In the genomic region with DNA sequence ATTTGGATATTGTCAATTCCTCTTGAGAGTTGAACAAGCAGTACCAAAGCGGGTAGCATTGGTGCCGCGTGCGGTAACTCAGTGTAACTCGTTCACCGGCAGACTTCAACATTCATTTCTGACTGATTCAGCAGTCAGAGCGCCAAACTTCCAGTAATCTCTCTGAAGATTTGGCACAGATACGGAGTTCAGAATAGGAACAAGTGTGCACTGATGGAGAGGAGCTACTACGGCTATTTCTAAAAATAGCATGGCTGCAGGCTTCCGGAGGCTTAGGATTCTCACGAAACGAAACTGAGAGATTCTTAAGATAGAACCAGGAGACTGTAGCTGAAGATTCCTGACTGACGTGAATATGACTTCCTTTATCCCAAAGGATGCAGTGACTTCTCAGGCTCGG, we compare ENCODE assay signal across 9 mouse cellular contexts.
DNase-seq lines count a peak whose midpoint lies in the region; ATAC-seq and TF ChIP-seq lines count a peak whose summit lies in the region.
"Had no signal": no experiment of that assay in that cellular context is flagged by ENCODE, and none has a peak within 500 bp of the region (broad histone marks: within the 10 kb centered on the region; RNA-seq: fewer than 3 reads in every experiment).

No protein-coding gene starts in this region.

- H3K4me1 ChIP-seq in intestine, postnatal 0 days (replicated peaks; ENCODE audit: control insufficient read depth, insufficient read depth, low read length): no peaks in the 10 kb centered on the region
- H3K4me1 ChIP-seq in intestine, embryonic 16.5 days (ENCODE audit: control insufficient read depth, insufficient read depth, low read length): no peaks in the 10 kb centered on the region
- no peaks in the 10 kb centered on the region for H3K4me1 ChIP-seq in embryonic fibroblast, embryonic 13.5 days (ENCODE audit: control insufficient read depth, insufficient read depth, low read length)

- no peak for TF ChIP-seq CTCF in intestine, postnatal 0 days (IDR thresholded peaks at IDR 0.05; ENCODE audit: low read depth)
- TF ChIP-seq CTCF in embryonic fibroblast, embryonic 13.5 days (IDR thresholded peaks at IDR 0.05; ENCODE audit: borderline replicate concordance, insufficient read depth, low read length): no peak

- H3K9ac ChIP-seq in intestine, postnatal 0 days (ENCODE audit: low read depth, low read length): no peak overlapping the region
- H3K9ac ChIP-seq in intestine, embryonic 16.5 days (ENCODE audit: low read depth, low read length): no peak overlapping the region

- no peaks in the 10 kb centered on the region for H3K9me3 ChIP-seq in intestine, postnatal 0 days (ENCODE audit: control insufficient read depth)
- H3K9me3 ChIP-seq in intestine, embryonic 16.5 days (ENCODE audit: control insufficient read depth, low read length): no peaks in the 10 kb centered on the region

- TF ChIP-seq POLR2A in embryonic fibroblast, embryonic 13.5 days (IDR thresholded peaks at IDR 0.05; ENCODE audit: low read depth, low read length): no peak

- H3K4me2 ChIP-seq in intestine, postnatal 0 days (replicated peaks; ENCODE audit: low read depth): peak overlapping the region; percentile 14; the same call in 1 of the 2 replicates
- H3K4me2 ChIP-seq in intestine, embryonic 16.5 days (ENCODE audit: low read depth, low read length): no peak overlapping the region

- DNase-seq in cerebellum, postnatal 25 days: peak; percentile 15 to 26
- DNase-seq in cerebellum, adult 11-12 months: no peak
- peak; percentile 6 for DNase-seq in neural tube, embryonic 10.5 days (ENCODE audit: extremely low spot score, low spot score)
- DNase-seq in thymus, adult 18-20 months: no peak
- no peak for DNase-seq in thymus, postnatal 36 days
- DNase-seq: lung, adult 18-20 months had no signal

- no peak overlapping the region for H3K27ac ChIP-seq in intestine, postnatal 0 days (ENCODE audit: low read depth, low read length)
- H3K27ac ChIP-seq in intestine, embryonic 16.5 days (ENCODE audit: low read length): no peak overlapping the region
- H3K27ac ChIP-seq in embryonic fibroblast, embryonic 13.5 days (ENCODE audit: insufficient read depth, low read length): peak overlapping the region; percentile 18; the same call in 1 of the 2 replicates

- no peak overlapping the region for H3K4me3 ChIP-seq in intestine, postnatal 0 days (ENCODE audit: low read depth, low read length)
- H3K4me3 ChIP-seq in intestine, embryonic 16.5 days (ENCODE audit: low read length): no peak overlapping the region
- no peak overlapping the region for H3K4me3 ChIP-seq in embryonic fibroblast, embryonic 13.5 days (ENCODE audit: insufficient read depth, low read length)

- no peak for ATAC-seq in intestine, postnatal 0 days
- ATAC-seq in intestine, embryonic 16.5 days: no peak

- H3K27me3 ChIP-seq in intestine, postnatal 0 days (replicated peaks; ENCODE audit: control insufficient read depth, insufficient read depth, low read length): no peaks in the 10 kb centered on the region
- H3K27me3 ChIP-seq in intestine, embryonic 16.5 days (replicated peaks; ENCODE audit: control insufficient read depth, insufficient read depth, low read length): no peaks in the 10 kb centered on the region

- H3K36me3 ChIP-seq in intestine, postnatal 0 days (ENCODE audit: control insufficient read depth, insufficient read depth): no peaks in the 10 kb centered on the region
- H3K36me3 ChIP-seq in intestine, embryonic 16.5 days (ENCODE audit: control insufficient read depth, insufficient read depth, low read length): no peaks in the 10 kb centered on the region

- WGBS in intestine, postnatal 0 days: 70% methylated on average over 14 of the region's 14 CpGs
- 76% methylated on average over 14 of the region's 14 CpGs for WGBS in intestine, embryonic 16.5 days

Comparison
In these comparisons a context has a peak if more than half of its experiments do, and no peak if none do; other contexts are left out.
1. DNase-seq: peak in cerebellum, postnatal 25 days (2 of 2) and neural tube, embryonic 10.5 days (single experiment); none in cerebellum, adult 11-12 months (single experiment), thymus, adult 18-20 months (0 of 2) and thymus, postnatal 36 days (0 of 2).